Mouse (Mus musculus): ENCODE measurements around the gene Bcas1. TPM values are rescaled to one million over a fixed set of nuclear protein-coding genes. Genes with fewer than 3 reads are reported as not detected.

Gene Bcas1
- polyA plus RNA-seq, 1 experiment from 2014 or later, result 2.5 TPM

DNA sequence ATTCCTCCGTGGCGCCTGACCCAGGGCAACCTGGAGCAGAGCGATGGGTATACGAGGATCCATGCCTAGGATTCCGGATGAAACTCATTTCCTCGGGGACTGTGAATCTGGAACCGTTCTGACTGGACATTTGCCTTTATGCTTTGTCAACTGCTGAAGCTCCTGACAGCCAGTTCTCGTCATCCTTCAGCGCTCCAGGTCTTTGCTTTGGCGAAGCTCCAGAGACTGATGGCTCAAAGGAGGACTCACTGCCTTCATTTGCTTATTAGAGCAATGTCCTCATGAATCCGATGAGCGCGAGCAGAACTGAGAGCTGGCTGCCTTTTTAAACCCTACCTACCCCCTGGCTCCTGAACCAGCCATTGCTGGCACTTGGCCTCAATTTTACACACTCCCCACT is 11.1 kb upstream of the Bcas1 start:
- H3K9ac ChIP-seq (ENCODE audit: low read depth, low read length), result no peak overlapping the region
- H3K4me2 ChIP-seq (ENCODE audit: low read depth, low read length), result no peak overlapping the region
- H3K27me3 ChIP-seq (replicated peaks; ENCODE audit: control insufficient read depth, insufficient read depth, low read length), result no peaks in the 10 kb centered on the region
- H3K9me3 ChIP-seq (ENCODE audit: control insufficient read depth, low read length), result no peaks in the 10 kb centered on the region
- H3K27ac ChIP-seq (replicated peaks; ENCODE audit: low read depth, low read length), result no peak overlapping the region
- 26% methylated on average over 13 of the region's 13 CpGs for WGBS
- DNase-seq (ENCODE audit: low spot score), result no peak
- ATAC-seq (ENCODE audit: low read depth), result no peak
- H3K4me1 ChIP-seq (ENCODE audit: control insufficient read depth, insufficient read depth, low read length), result peaks cover 6% of the 10 kb centered on the region
- no peaks in the 10 kb centered on the region for H3K36me3 ChIP-seq (ENCODE audit: control insufficient read depth, insufficient read depth, low read length)
- H3K4me3 ChIP-seq (ENCODE audit: low read depth, low read length), result no peak overlapping the region

DNA sequence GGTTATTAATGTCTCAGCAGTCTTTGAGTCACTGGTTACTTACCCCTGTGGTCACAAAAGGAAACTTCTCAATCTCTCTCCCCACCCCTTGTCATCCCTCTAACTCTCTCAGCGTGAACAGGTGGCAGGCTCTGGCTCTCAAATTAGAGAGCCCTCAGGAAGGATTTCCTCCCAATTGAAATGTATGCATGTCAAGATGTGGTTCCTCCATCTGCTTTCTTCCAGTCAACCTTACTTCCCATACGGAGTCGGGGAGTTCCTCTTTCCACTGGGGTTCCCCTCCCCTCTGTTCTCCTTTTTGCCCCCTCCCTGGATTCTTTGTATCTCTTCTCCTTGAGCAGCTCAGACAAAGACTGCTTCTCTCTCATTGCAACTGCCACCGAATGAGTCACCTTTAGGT is 8.6 kb upstream of the Bcas1 start:
- H3K4me2 ChIP-seq (ENCODE audit: low read depth, low read length), result no peak overlapping the region

DNA sequence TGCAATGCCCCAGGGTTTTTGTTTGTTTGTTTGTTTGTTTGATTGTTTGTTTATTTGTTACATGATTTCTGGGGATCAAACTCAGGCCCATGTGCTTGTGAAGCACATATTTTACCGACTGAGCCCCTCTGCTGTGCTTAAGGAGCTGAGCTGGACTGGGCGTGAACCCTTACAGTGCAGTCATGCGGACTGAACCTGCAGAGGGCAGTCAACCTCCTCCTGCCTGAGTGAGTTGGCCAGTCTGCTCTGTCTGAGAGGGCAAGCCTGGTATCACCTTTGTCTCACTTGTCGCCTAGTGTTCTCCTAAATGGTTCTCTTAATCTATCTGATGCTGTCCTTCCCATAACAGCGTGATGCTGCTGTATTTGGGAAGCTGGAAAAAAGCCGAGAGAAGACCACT is 4.5 kb upstream of the Bcas1 start:
- 0 out of 2 replicates have a peak, but pooled peaks have one; percentile 41 for ATAC-seq (ENCODE audit: low read depth)
- WGBS, result 56% methylated on average over 6 of the region's 6 CpGs
- no peak overlapping the region for H3K27ac ChIP-seq (replicated peaks; ENCODE audit: low read depth, low read length)
- no peaks in the 10 kb centered on the region for H3K27me3 ChIP-seq (replicated peaks; ENCODE audit: control insufficient read depth, insufficient read depth, low read length)
- H3K4me3 ChIP-seq (ENCODE audit: low read depth, low read length), result no peak overlapping the region
- H3K4me1 ChIP-seq (ENCODE audit: control insufficient read depth, insufficient read depth, low read length), result no peaks in the 10 kb centered on the region
- DNase-seq (ENCODE audit: low spot score), result no peak
- H3K4me2 ChIP-seq (ENCODE audit: low read depth, low read length), result no peak overlapping the region
- no peak overlapping the region for H3K9ac ChIP-seq (ENCODE audit: low read depth, low read length)
- H3K36me3 ChIP-seq (ENCODE audit: control insufficient read depth, insufficient read depth, low read length), result no peaks in the 10 kb centered on the region
- no peaks in the 10 kb centered on the region for H3K9me3 ChIP-seq (ENCODE audit: control insufficient read depth, low read length)

More for the DNA sequence above, 8.6 kb upstream of the Bcas1 start:
- DNase-seq (ENCODE audit: low spot score) (no peak), ATAC-seq (ENCODE audit: low read depth) (no peak)
- Histone ChIP-seq H3K27ac (replicated peaks; ENCODE audit: low read depth, low read length) (no peak overlapping the region), H3K9me3 (ENCODE audit: control insufficient read depth, low read length) (no peaks in the 10 kb centered on the region), H3K36me3 (ENCODE audit: control insufficient read depth, insufficient read depth, low read length) (no peaks in the 10 kb centered on the region), H3K4me3 (ENCODE audit: low read depth, low read length) (no peak overlapping the region), H3K4me1 (ENCODE audit: control insufficient read depth, insufficient read depth, low read length) (peaks cover 6% of the 10 kb centered on the region), H3K9ac (ENCODE audit: low read depth, low read length) (no peak overlapping the region), H3K27me3 (replicated peaks; ENCODE audit: control insufficient read depth, insufficient read depth, low read length) (no peaks in the 10 kb centered on the region)
- 67% methylated on average over 4 of the region's 4 CpGs for WGBS

DNA sequence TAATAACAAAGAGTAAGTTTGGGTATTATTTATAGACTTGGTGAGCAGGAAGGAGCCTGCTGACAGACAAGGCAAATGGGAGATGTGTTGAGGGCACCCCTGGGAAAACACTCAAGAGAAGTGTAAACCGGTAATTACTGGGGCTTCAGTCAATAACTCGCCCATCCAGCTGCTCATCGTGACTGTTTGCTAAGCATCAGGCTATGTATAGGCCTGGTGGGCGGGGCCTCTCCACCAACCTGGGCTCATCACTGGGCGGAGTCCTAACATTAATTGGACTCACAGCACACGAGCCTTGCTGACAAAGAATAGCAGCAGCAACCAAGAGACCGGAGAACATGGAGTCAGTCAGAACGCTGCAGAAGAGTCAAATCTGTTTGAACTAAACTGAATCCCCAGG is 1.3 kb upstream of the Bcas1 start:
- Histone ChIP-seq H3K27me3 (replicated peaks; ENCODE audit: control insufficient read depth, insufficient read depth, low read length) (no peaks in the 10 kb centered on the region), H3K4me3 (ENCODE audit: low read depth, low read length) (no peak overlapping the region), H3K27ac (replicated peaks; ENCODE audit: low read depth, low read length) (no peak overlapping the region), H3K4me1 (ENCODE audit: control insufficient read depth, insufficient read depth, low read length) (no peaks in the 10 kb centered on the region), H3K9ac (ENCODE audit: low read depth, low read length) (no peak overlapping the region), H3K36me3 (ENCODE audit: control insufficient read depth, insufficient read depth, low read length) (no peaks in the 10 kb centered on the region), H3K9me3 (ENCODE audit: control insufficient read depth, low read length) (no peaks in the 10 kb centered on the region), H3K4me2 (ENCODE audit: low read depth, low read length) (no peak overlapping the region)
- peak; percentile 65 for DNase-seq (ENCODE audit: low spot score)
- ATAC-seq (ENCODE audit: low read depth), result 0 out of 2 replicates have a peak, but pooled peaks have one; percentile 35
- 54% methylated on average over 8 of the region's 8 CpGs for WGBS

DNA sequence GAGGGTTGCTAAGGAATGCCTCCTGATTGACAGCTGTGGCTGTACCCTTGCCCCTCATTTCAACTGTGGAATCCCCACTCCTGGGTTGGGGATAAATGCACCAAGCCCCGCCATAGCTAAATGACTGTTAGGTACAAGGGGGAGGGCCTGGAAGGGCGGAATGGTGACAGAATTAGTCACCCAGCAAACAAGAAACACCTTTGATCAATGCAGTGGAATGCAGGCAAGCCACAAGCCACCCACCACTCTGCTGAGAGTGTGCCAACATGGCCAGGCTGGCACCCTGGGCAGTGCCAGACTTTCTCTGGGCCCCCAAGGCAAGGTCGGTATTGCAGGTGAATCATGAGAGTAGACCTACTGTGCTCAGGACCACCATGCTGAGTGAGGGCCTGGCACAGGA is 3.5 kb downstream of the Bcas1 start:
- H3K4me1 ChIP-seq (ENCODE audit: control insufficient read depth, insufficient read depth, low read length), result no peaks in the 10 kb centered on the region
- no peak overlapping the region for H3K4me2 ChIP-seq (ENCODE audit: low read depth, low read length)
- DNase-seq (ENCODE audit: low spot score) (no peak), ATAC-seq (ENCODE audit: low read depth) (no peak)
- no peak overlapping the region for H3K4me3 ChIP-seq (ENCODE audit: low read depth, low read length)
- WGBS, result 57% methylated on average over 3 of the region's 3 CpGs
- no peak overlapping the region for H3K27ac ChIP-seq (replicated peaks; ENCODE audit: low read depth, low read length)
- H3K36me3 ChIP-seq (ENCODE audit: control insufficient read depth, insufficient read depth, low read length), result no peaks in the 10 kb centered on the region
- no peaks in the 10 kb centered on the region for H3K9me3 ChIP-seq (ENCODE audit: control insufficient read depth, low read length)
- no peaks in the 10 kb centered on the region for H3K27me3 ChIP-seq (replicated peaks; ENCODE audit: control insufficient read depth, insufficient read depth, low read length)
- no peak overlapping the region for H3K9ac ChIP-seq (ENCODE audit: low read depth, low read length)

DNA sequence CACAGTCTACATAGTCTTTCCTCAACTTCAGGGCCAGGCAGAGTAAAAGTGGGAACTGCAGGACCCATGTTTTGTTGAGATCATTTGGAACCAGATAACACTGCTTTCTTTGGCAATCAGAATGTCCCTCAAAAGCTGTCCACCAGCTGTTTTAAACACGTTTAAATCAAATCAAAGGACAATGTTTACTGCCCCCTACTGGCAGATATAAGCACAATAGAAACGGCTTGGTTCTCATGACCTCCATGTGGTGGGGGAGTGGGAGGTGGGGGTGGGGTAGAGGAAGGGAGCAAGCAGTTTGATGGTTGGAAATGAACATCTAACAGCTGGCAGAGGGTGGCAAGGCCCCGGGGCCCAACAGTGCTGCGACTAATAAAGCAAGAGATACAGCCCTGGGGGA is 5.7 kb downstream of the Bcas1 start:
- Histone ChIP-seq H3K4me3 (ENCODE audit: low read depth, low read length) (no peak overlapping the region), H3K9ac (ENCODE audit: low read depth, low read length) (no peak overlapping the region), H3K9me3 (ENCODE audit: control insufficient read depth, low read length) (no peaks in the 10 kb centered on the region), H3K4me1 (ENCODE audit: control insufficient read depth, insufficient read depth, low read length) (no peaks in the 10 kb centered on the region), H3K36me3 (ENCODE audit: control insufficient read depth, insufficient read depth, low read length) (no peaks in the 10 kb centered on the region), H3K27me3 (replicated peaks; ENCODE audit: control insufficient read depth, insufficient read depth, low read length) (no peaks in the 10 kb centered on the region), H3K27ac (replicated peaks; ENCODE audit: low read depth, low read length) (no peak overlapping the region), H3K4me2 (ENCODE audit: low read depth, low read length) (no peak overlapping the region)
- DNase-seq (ENCODE audit: low spot score), result no peak
- no peak for ATAC-seq (ENCODE audit: low read depth)
- WGBS, result 30% methylated on average over 4 of the region's 4 CpGs

DNA sequence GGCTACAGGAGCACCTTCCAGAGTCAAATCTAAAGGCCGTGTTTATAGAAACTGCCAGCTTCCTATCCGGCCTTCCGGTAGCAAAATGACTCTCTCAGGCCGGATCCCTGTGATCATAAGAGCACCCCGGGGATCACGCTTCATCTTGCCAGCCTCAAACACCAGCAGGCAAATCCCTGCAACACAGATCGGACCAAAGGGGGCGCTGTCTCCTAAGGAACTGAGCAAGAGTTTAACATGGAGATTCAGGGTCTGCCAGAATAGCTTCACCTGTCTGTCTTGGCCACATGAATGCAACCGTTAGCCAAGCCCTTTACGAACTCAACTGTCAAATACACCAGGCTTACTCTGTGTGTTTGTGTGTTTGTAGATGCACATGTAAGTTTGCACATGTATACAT is 8.9 kb downstream of the Bcas1 start:
- ATAC-seq (ENCODE audit: low read depth) (no peak), DNase-seq (ENCODE audit: low spot score) (no peak)
- WGBS, result 55% methylated on average over 10 of the region's 10 CpGs
- Histone ChIP-seq H3K27me3 (replicated peaks; ENCODE audit: control insufficient read depth, insufficient read depth, low read length) (no peaks in the 10 kb centered on the region), H3K4me3 (ENCODE audit: low read depth, low read length) (no peak overlapping the region), H3K4me1 (ENCODE audit: control insufficient read depth, insufficient read depth, low read length) (no peaks in the 10 kb centered on the region), H3K27ac (replicated peaks; ENCODE audit: low read depth, low read length) (no peak overlapping the region), H3K36me3 (ENCODE audit: control insufficient read depth, insufficient read depth, low read length) (no peaks in the 10 kb centered on the region), H3K9me3 (ENCODE audit: control insufficient read depth, low read length) (no peaks in the 10 kb centered on the region), H3K9ac (ENCODE audit: low read depth, low read length) (no peak overlapping the region), H3K4me2 (ENCODE audit: low read depth, low read length) (no peak overlapping the region)

DNA sequence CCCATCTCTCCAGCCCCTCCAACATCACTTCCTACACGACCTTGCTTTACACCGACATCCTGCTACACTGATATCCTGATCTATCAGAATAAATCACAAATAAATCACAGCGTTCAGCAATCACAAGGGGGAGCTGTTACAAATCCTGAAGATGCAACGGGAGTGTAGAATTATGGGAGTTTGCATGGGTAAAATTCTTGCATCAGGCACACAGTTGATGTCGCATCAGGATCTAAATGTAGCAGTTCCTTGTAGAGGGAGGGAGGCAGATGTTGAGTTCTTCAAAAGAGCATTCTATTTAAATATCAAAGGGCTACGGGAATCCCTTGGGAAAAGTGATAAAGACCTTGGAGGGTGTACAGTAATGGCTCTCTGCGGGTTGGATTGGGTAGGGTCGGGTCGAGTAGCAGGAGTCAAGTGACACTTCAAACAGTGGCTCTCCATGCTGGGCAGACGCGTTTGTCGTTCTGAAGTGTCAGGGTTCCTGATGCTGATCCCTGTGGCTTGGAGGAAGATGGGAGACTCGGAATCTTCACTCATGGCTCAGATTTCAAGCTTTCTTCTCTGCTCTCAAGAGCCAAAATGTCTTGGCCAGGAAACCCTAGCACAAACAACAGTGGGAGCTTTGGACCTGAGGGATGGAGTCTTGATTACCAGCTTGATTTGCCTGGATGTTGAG is 16.0 kb downstream of the Bcas1 start:
- 7% methylated on average over 13 of the region's 13 CpGs for WGBS
- peak overlapping the region; percentile 5; the same call in 1 of the 2 replicates for H3K9ac ChIP-seq (ENCODE audit: low read depth, low read length)
- no peaks in the 10 kb centered on the region for H3K27me3 ChIP-seq (replicated peaks; ENCODE audit: control insufficient read depth, insufficient read depth, low read length)
- H3K4me2 ChIP-seq (ENCODE audit: low read depth, low read length), result peak overlapping the region; percentile 47
- peak; percentile 63 for ATAC-seq (ENCODE audit: low read depth)
- H3K4me1 ChIP-seq (ENCODE audit: control insufficient read depth, insufficient read depth, low read length), result peaks cover 7% of the 10 kb centered on the region; the same call in 1 of the 2 replicates
- H3K27ac ChIP-seq (replicated peaks; ENCODE audit: low read depth, low read length), result no peak overlapping the region
- no peaks in the 10 kb centered on the region for H3K36me3 ChIP-seq (ENCODE audit: control insufficient read depth, insufficient read depth, low read length)
- peak; percentile 81 for DNase-seq (ENCODE audit: low spot score)
- H3K4me3 ChIP-seq (ENCODE audit: low read depth, low read length), result peak overlapping the region; percentile 3; the same call in 1 of the 2 replicates
- no peaks in the 10 kb centered on the region for H3K9me3 ChIP-seq (ENCODE audit: control insufficient read depth, low read length)
